Mouse (Mus musculus) lung, postnatal 0 days (tissue): Measurements from ENCODE around the gene Calhm1. TPM values are rescaled to one million over a fixed set of nuclear protein-coding genes. Genes with fewer than 3 reads are reported as not detected.
"Not testable (repeated sequence)": the region's sequence is repeated elsewhere in the genome, so short reads cannot be mapped to it uniquely, and the experiment has no call there.

Experiments
- ATAC-seq: fragments of 200-750 bp; cut with Nextera tagmentation; 2 replicates; pipeline ENCODE4 v1.8.0; 2017; ENCODE audit warnings: moderate library complexity
- DNase-seq: peaks from one replicate; pipeline ENCODE4 v3.0.0-alpha.2; 2016; ENCODE audit warnings: low spot score
- H3K27ac ChIP-seq: fragments of 300-500 bp; sonication (generic); 2 replicates; pipeline ENCODE4 v1.5.1; 2014; ENCODE audit warnings: antibody characterized with exemption, mild to moderate bottlenecking, low read length, mixed read lengths
- H3K27me3 ChIP-seq: fragments of 300-500 bp; sonication (generic); replicated peaks from 2 replicates; pipeline ENCODE4 v1.6.1; 2014; ENCODE audit warnings: low read length, mixed read lengths; ENCODE audit not compliant: insufficient read depth
- H3K36me3 ChIP-seq: fragments of 300-500 bp; sonication (generic); 2 replicates; pipeline ENCODE4 v1.6.1; 2014; ENCODE audit warnings: low read length, mixed read lengths; ENCODE audit not compliant: insufficient read depth
- H3K4me1 ChIP-seq: fragments of 300-500 bp; sonication (generic); 2 replicates; pipeline ENCODE4 v1.6.1; 2014; ENCODE audit warnings: antibody characterized with exemption, low read depth, low read length, mixed read lengths; ENCODE audit not compliant: insufficient read depth
- H3K4me2 ChIP-seq: fragments of 300-500 bp; sonication (generic); replicated peaks from 2 replicates; pipeline ENCODE4 v1.6.1; 2014; ENCODE audit warnings: low read depth, mild to moderate bottlenecking, low read length, moderate library complexity, mixed read lengths
- H3K4me3 ChIP-seq: fragments of 300-500 bp; sonication (generic); 2 replicates; pipeline ENCODE4 v1.5.1; 2014; ENCODE audit warnings: low read depth, low read length
- H3K9ac ChIP-seq: fragments of 300-500 bp; sonication (generic); replicated peaks from 2 replicates; pipeline ENCODE4 v1.6.1; 2014; ENCODE audit warnings: low read depth, mild to moderate bottlenecking
- H3K9me3 ChIP-seq: fragments of 300-500 bp; sonication (generic); 2 replicates; pipeline ENCODE4 v1.6.1; 2016; ENCODE audit warnings: low read length, mixed read lengths
- CTCF ChIP-seq: IDR thresholded peaks from 2 replicates; pipeline ENCODE4 v1.5.1; 2016; ENCODE audit warnings: antibody characterized with exemption, mild to moderate bottlenecking
- EP300 ChIP-seq: IDR thresholded peaks from 2 replicates; pipeline ENCODE4 v1.6.1; 2016; ENCODE audit warnings: antibody characterized with exemption, mild to moderate bottlenecking, control low read depth
- WGBS: fragments of 180-500 bp; shearing (Covaris S2); extraction: QIAGEN DNeasy Blood & Tissue Kit; methylation state at CpG from one replicate; pipeline ENCODE4 v1.1.7; 2014; 5-methylcytosine and 5-hydroxymethylcytosine counted together
- polyA plus RNA-seq: library from polyadenylated mRNA; unstranded; fragments of >200 nt; fragmentation: Nextera tagmentation; extraction: Ambion mirVana; gene quantifications from 2 replicates; pipeline ENCODE4 v1.2.1, GENCODE M21; 2015

The Calhm1 gene
- polyA plus RNA-seq, 1 experiment from 2014 or later = not detected

- ATAC-seq = no peak
- no peaks in the 10 kb centered on the region for H3K9me3 ChIP-seq
- 68% methylated on average over 5 of the region's 5 CpGs for WGBS
- TF ChIP-seq CTCF = no peak
- no peak for TF ChIP-seq EP300
- H3K4me1 ChIP-seq = no peaks in the 10 kb centered on the region
- H3K4me2 ChIP-seq = no peak overlapping the region
- no peak for DNase-seq
- 0 out of 2 replicates have a peak, but pooled peaks cover 4% of the 10 kb centered on the region for H3K27me3 ChIP-seq
- H3K36me3 ChIP-seq = no peaks in the 10 kb centered on the region
- H3K9ac ChIP-seq = no peak overlapping the region
- no peak overlapping the region for H3K4me3 ChIP-seq
- no peak overlapping the region for H3K27ac ChIP-seq
Observed at GRCm38 (mm10) chr19:47148267-47148847, 4.3 kb upstream of the Calhm1 start.

GRCm38 (mm10) chr19:47142438-47142837, 1.6 kb downstream of the Calhm1 start:
- WGBS = 71% methylated on average over 6 of the region's 6 CpGs
- ATAC-seq = no peak
- TF ChIP-seq CTCF (no peak), EP300 (no peak)

GRCm38 (mm10) chr19:47139611-47140010, 4.4 kb downstream of the Calhm1 start:
- H3K4me1 ChIP-seq = peaks cover 17% of the 10 kb centered on the region; the same call in 1 of the 2 replicates
- 42% methylated on average over 7 of the region's 7 CpGs for WGBS

More at GRCm38 (mm10) chr19:47142438-47142837, 1.6 kb downstream of the Calhm1 start:
- Histone ChIP-seq H3K27me3 (no peaks in the 10 kb centered on the region), H3K9me3 (no peaks in the 10 kb centered on the region), H3K9ac (no peak overlapping the region), H3K4me1 (peaks cover 5% of the 10 kb centered on the region; the same call in 1 of the 2 replicates), H3K4me2 (no peak overlapping the region), H3K36me3 (no peaks in the 10 kb centered on the region), H3K4me3 (no peak overlapping the region), H3K27ac (no peak overlapping the region)
- DNase-seq = no peak

GRCm38 (mm10) chr19:47137771-47138421, 6.2 kb downstream of the Calhm1 start, which contains the start of gene Calhm2:
Gene Calhm2, minus strand, starts transcription at chr19:47138294.
- no peaks in the 10 kb centered on the region for H3K27me3 ChIP-seq
- peak within 1 kb of the TSS; percentile 48 for H3K4me3 ChIP-seq
- H3K4me2 ChIP-seq = peak within 1 kb of the TSS; percentile 63
- no peaks in the 10 kb centered on the region for H3K36me3 ChIP-seq
- 1% methylated on average over 28 of the region's 28 CpGs for WGBS
- peak; percentile 82 for DNase-seq
- H3K27ac ChIP-seq = peak within 1 kb of the TSS; percentile 78
- no peaks in the 10 kb centered on the region for H3K9me3 ChIP-seq
- H3K9ac ChIP-seq = peak within 1 kb of the TSS; percentile 41; the same call in 1 of the 2 replicates
- ATAC-seq = peak; percentile 84
- H3K4me1 ChIP-seq = peaks cover 17% of the 10 kb centered on the region; the same call in 1 of the 2 replicates
- TF ChIP-seq EP300 (0 out of 2 replicates have a peak, but pooled peaks have one; percentile 20), CTCF (no peak)

More at GRCm38 (mm10) chr19:47139611-47140010, 4.4 kb downstream of the Calhm1 start:
- not testable (repeated sequence) for DNase-seq, H3K9ac ChIP-seq, H3K9me3 ChIP-seq, H3K4me3 ChIP-seq, H3K4me2 ChIP-seq, H3K36me3 ChIP-seq, H3K27ac ChIP-seq, ATAC-seq, H3K27me3 ChIP-seq

GRCm38 (mm10) chr19:47137051-47137581, 6.9 kb downstream of the Calhm1 start:
- H3K27ac ChIP-seq = peak overlapping the region; percentile 78
- no peaks in the 10 kb centered on the region for H3K27me3 ChIP-seq
- ATAC-seq = peak; percentile 50
- H3K4me3 ChIP-seq = peak overlapping the region; percentile 48
- H3K9ac ChIP-seq = 0 out of 2 replicates have a peak overlapping the region, but pooled peaks have one; percentile 23
- peaks cover 17% of the 10 kb centered on the region; the same call in 1 of the 2 replicates for H3K4me1 ChIP-seq
- no peaks in the 10 kb centered on the region for H3K9me3 ChIP-seq
- peak; percentile 63 for DNase-seq
- TF ChIP-seq EP300 (no peak), CTCF (no peak)
- peak overlapping the region; percentile 63 for H3K4me2 ChIP-seq
- 17% methylated on average over 6 of the region's 6 CpGs for WGBS
- H3K36me3 ChIP-seq = no peaks in the 10 kb centered on the region

GRCm38 (mm10) chr19:47136170-47136569, 7.9 kb downstream of the Calhm1 start:
- Histone ChIP-seq H3K36me3 (no peaks in the 10 kb centered on the region), H3K4me2 (no peak overlapping the region), H3K9me3 (no peaks in the 10 kb centered on the region), H3K9ac (no peak overlapping the region), H3K27me3 (no peaks in the 10 kb centered on the region), H3K4me1 (peaks cover 17% of the 10 kb centered on the region; the same call in 1 of the 2 replicates), H3K27ac (no peak overlapping the region), H3K4me3 (no peak overlapping the region)
- WGBS = 82% methylated on average over 5 of the region's 5 CpGs
- no peak for TF ChIP-seq EP300
- no peak for TF ChIP-seq CTCF
- DNase-seq (no peak), ATAC-seq (no peak)
